Mouse (Mus musculus): ENCODE results near the gene Kremen2. TPM values are rescaled to one million over a fixed set of nuclear protein-coding genes. Genes with fewer than 3 reads are reported as not detected.
A peak's percentile ranks its signal among the peaks of the same experiment; 100 is the strongest.

Gene Kremen2
- polyA plus RNA-seq, 1 experiment from 2014 or later, result 0.16 TPM

- 67% methylated on average over 15 of the region's 15 CpGs for WGBS
- DNase-seq (ENCODE audit: low spot score) (no peak), ATAC-seq (replicated peaks; ENCODE audit: low FRiP score, low TSS enrichment, low read depth) (no peak)
- no peaks in the 10 kb centered on the region for H3K9me3 ChIP-seq (ENCODE audit: control insufficient read depth, low read length)
- H3K27ac ChIP-seq (ENCODE audit: low read depth), result no peak overlapping the region
- H3K36me3 ChIP-seq (ENCODE audit: control insufficient read depth, insufficient read depth, low read length), result 0 out of 2 replicates have a peak, but pooled peaks cover 33% of the 10 kb centered on the region
- H3K4me1 ChIP-seq (replicated peaks; ENCODE audit: control insufficient read depth, insufficient read depth, low read length), result peaks cover 17% of the 10 kb centered on the region; the same call in 1 of the 2 replicates
- H3K4me2 ChIP-seq (ENCODE audit: low read length), result no peak overlapping the region
- H3K9ac ChIP-seq (ENCODE audit: low read length), result no peak overlapping the region
- H3K4me3 ChIP-seq (ENCODE audit: low read depth, low read length), result no peak overlapping the region
- peaks cover 30% of the 10 kb centered on the region for H3K27me3 ChIP-seq (replicated peaks; ENCODE audit: control insufficient read depth, insufficient read depth, low read length)
Observed at GRCm38 (mm10) chr17:23737493-23738445, 7.9 kb downstream of the Kremen2 start.

- Histone ChIP-seq H3K4me1 (replicated peaks; ENCODE audit: control insufficient read depth, insufficient read depth, low read length) (peaks cover 12% of the 10 kb centered on the region; the same call in 1 of the 2 replicates), H3K36me3 (ENCODE audit: control insufficient read depth, insufficient read depth, low read length) (0 out of 2 replicates have a peak, but pooled peaks cover 33% of the 10 kb centered on the region), H3K27ac (ENCODE audit: low read depth) (no peak overlapping the region), H3K9ac (ENCODE audit: low read length) (no peak overlapping the region), H3K9me3 (ENCODE audit: control insufficient read depth, low read length) (no peaks in the 10 kb centered on the region), H3K4me2 (ENCODE audit: low read length) (no peak overlapping the region), H3K27me3 (replicated peaks; ENCODE audit: control insufficient read depth, insufficient read depth, low read length) (peaks cover 6% of the 10 kb centered on the region; the same call in 1 of the 2 replicates), H3K4me3 (ENCODE audit: low read depth, low read length) (no peak overlapping the region)
- DNase-seq (ENCODE audit: low spot score) (no peak), ATAC-seq (replicated peaks; ENCODE audit: low FRiP score, low TSS enrichment, low read depth) (no peak)
- 65% methylated on average over 1 of the region's 1 CpGs for WGBS
Observed at GRCm38 (mm10) chr17:23734341-23734740, 11.3 kb downstream of the Kremen2 start.

DNA sequence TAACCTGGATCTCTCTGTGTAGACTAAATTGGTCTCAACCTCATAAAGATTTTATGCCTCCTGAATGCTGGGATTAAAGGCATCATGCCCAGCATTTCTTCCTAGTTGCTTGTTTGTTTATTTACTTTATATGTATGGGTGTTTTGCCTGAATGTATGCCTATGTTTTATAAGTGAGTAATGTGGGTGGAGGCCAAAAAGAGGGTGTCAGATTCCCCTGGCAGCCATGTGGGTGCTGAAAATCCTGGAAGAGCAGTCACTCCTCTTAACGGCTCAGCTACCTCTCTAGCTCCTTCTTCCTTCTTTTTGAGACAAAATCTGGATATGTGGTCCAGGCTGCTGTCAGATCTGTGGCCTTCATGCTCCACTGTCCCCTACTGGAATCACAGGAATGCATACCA lies 15.2 kb downstream of the Kremen2 start:
- H3K36me3 ChIP-seq (ENCODE audit: control insufficient read depth, insufficient read depth, low read length), result 0 out of 2 replicates have a peak, but pooled peaks cover 17% of the 10 kb centered on the region
- no peaks in the 10 kb centered on the region for H3K27me3 ChIP-seq (replicated peaks; ENCODE audit: control insufficient read depth, insufficient read depth, low read length)

DNA sequence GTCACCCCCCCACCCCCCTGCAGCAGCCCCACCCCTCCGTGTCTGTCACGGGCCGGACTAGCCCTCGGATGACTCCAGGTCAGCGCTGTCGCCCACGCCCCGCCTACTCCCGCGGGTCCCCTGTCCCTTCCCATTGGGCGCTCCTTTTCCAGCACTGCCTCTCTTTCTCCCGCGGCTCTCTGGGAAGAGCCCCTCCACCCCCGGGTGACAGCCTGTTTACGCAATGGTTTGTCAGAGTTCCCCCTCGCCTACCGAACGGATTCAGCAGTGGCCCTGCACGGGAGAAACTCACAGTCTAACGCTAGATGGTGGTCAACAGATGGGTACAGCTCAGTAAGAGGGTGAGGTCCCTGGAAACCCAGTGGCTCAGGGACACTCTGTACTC lies 18.9 kb downstream of the Kremen2 start:
- H3K27ac ChIP-seq (ENCODE audit: low read depth), result peak overlapping the region; percentile 84
- H3K4me3 ChIP-seq (ENCODE audit: low read depth, low read length), result peak overlapping the region; percentile 73
- WGBS, result 2% methylated on average over 20 of the region's 20 CpGs
- ATAC-seq (replicated peaks; ENCODE audit: low FRiP score, low TSS enrichment, low read depth) (peak; percentile 93), DNase-seq (ENCODE audit: low spot score) (peak; percentile 84)
- no peaks in the 10 kb centered on the region; the same call in 1 of the 2 replicates for H3K4me1 ChIP-seq (replicated peaks; ENCODE audit: control insufficient read depth, insufficient read depth, low read length)
- H3K9ac ChIP-seq (ENCODE audit: low read length), result peak overlapping the region; percentile 77
- H3K27me3 ChIP-seq (replicated peaks; ENCODE audit: control insufficient read depth, insufficient read depth, low read length), result no peaks in the 10 kb centered on the region
- no peaks in the 10 kb centered on the region for H3K36me3 ChIP-seq (ENCODE audit: control insufficient read depth, insufficient read depth, low read length)
- H3K9me3 ChIP-seq (ENCODE audit: control insufficient read depth, low read length), result no peaks in the 10 kb centered on the region
- H3K4me2 ChIP-seq (ENCODE audit: low read length), result peak overlapping the region; percentile 57

More for the DNA sequence above, 15.2 kb downstream of the Kremen2 start:
- Histone ChIP-seq H3K27ac (ENCODE audit: low read depth) (no peak overlapping the region), H3K4me3 (ENCODE audit: low read depth, low read length) (no peak overlapping the region), H3K4me2 (ENCODE audit: low read length) (no peak overlapping the region), H3K9me3 (ENCODE audit: control insufficient read depth, low read length) (no peaks in the 10 kb centered on the region), H3K9ac (ENCODE audit: low read length) (no peak overlapping the region), H3K4me1 (replicated peaks; ENCODE audit: control insufficient read depth, insufficient read depth, low read length) (no peaks in the 10 kb centered on the region; the same call in 1 of the 2 replicates)
- 67% methylated on average over 1 of the region's 1 CpGs for WGBS
- DNase-seq (ENCODE audit: low spot score) (no peak), ATAC-seq (replicated peaks; ENCODE audit: low FRiP score, low TSS enrichment, low read depth) (no peak)

DNA sequence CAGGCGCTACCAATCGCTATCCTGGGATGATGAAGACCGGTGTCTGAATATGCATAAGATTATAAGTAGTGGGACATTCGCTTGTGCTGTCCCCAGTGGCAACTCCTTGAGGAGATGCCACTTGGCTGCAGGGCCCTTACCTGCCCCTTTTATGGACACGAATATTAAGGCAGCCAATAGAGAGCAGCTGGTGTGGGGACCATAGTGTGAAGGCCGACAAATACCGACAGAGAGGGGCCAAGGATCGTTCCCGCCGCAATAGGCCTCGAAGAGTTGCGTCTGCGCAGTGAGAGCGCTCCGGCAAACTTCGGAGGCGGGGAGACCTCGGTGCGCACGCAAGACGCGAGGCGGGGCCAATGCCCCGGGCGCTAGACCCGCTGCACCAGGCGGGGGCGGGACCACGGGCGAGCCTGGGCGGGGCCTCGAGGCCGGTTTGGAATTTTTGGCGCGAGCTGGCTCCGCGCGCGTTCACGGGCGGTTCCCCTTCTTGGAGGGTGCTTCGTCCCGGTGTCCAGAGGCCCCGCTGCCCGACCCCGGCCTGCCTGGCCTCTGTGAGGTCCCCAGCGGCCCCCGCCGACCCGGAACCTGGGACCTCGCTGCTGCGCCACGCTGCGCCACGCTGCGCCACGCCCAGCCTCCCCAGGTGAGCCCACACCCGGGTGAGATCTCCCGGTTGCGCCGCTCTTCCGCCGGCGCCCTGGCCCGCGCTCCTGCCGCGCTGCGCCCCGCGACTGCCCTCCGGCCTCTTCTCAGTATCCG lies 19.5 kb downstream of the Kremen2 start, which contains the start of gene Pkmyt1:
Gene Pkmyt1 (plus strand): TSS at position 338 of the 759 bp plus-strand sequence.
- ATAC-seq (replicated peaks; ENCODE audit: low FRiP score, low TSS enrichment, low read depth) (peak; percentile 94), DNase-seq (ENCODE audit: low spot score) (peak; percentile 97)
- peak within 1 kb of the TSS; percentile 57 for H3K4me2 ChIP-seq (ENCODE audit: low read length)
- H3K9me3 ChIP-seq (ENCODE audit: control insufficient read depth, low read length), result no peaks in the 10 kb centered on the region
- no peaks in the 10 kb centered on the region for H3K27me3 ChIP-seq (replicated peaks; ENCODE audit: control insufficient read depth, insufficient read depth, low read length)
- H3K4me3 ChIP-seq (ENCODE audit: low read depth, low read length), result peak within 1 kb of the TSS; percentile 73
- H3K36me3 ChIP-seq (ENCODE audit: control insufficient read depth, insufficient read depth, low read length), result no peaks in the 10 kb centered on the region
- no peaks in the 10 kb centered on the region; the same call in 1 of the 2 replicates for H3K4me1 ChIP-seq (replicated peaks; ENCODE audit: control insufficient read depth, insufficient read depth, low read length)
- WGBS, result 3% methylated on average over 58 of the region's 73 CpGs
- peak within 1 kb of the TSS; percentile 77 for H3K9ac ChIP-seq (ENCODE audit: low read length)
- H3K27ac ChIP-seq (ENCODE audit: low read depth), result peak within 1 kb of the TSS; percentile 84

DNA sequence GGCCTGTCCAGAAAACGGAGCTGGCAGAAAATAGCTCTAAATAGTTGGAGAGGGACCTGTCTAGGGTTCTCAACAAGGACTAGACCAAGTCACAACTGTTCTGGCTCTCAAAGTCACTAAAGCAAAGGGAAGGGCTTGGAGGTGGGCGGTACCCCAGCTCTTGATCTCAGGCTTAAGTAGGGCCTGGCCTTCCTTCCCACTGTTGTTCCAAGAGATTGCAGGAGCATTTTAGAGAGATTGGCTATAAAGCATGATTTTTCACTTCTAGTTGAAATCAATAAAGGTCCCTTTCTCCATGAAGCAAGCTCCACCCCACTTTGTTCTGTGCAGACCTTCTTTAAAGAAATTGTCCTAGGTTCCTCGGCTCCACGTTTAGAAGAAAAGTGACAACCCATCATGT lies 20.2 kb downstream of the Kremen2 start:
- ATAC-seq (replicated peaks; ENCODE audit: low FRiP score, low TSS enrichment, low read depth), result no peak
- WGBS, result 53% methylated on average over 4 of the region's 4 CpGs
- peak overlapping the region; percentile 70 for H3K27ac ChIP-seq (ENCODE audit: low read depth)

GRCm38 (mm10) chr17:23722376-23723125 lies 23.1 kb downstream of the Kremen2 start, which contains the start of gene 1520401A03Rik:
TSS of gene 1520401A03Rik (minus strand) at chr17:23722783.
- no peak within 1 kb of the TSS for H3K9ac ChIP-seq (ENCODE audit: low read length)
- 49% methylated on average over 7 of the region's 7 CpGs for WGBS
- no peak within 1 kb of the TSS for H3K4me3 ChIP-seq (ENCODE audit: low read depth, low read length)
- no peaks in the 10 kb centered on the region for H3K36me3 ChIP-seq (ENCODE audit: control insufficient read depth, insufficient read depth, low read length)
- no peak within 1 kb of the TSS for H3K27ac ChIP-seq (ENCODE audit: low read depth)
- no peaks in the 10 kb centered on the region for H3K9me3 ChIP-seq (ENCODE audit: control insufficient read depth, low read length)
- H3K4me2 ChIP-seq (ENCODE audit: low read length), result no peak within 1 kb of the TSS
- ATAC-seq (replicated peaks; ENCODE audit: low FRiP score, low TSS enrichment, low read depth) (no peak), DNase-seq (ENCODE audit: low spot score) (no peak)
- no peaks in the 10 kb centered on the region; the same call in 1 of the 2 replicates for H3K4me1 ChIP-seq (replicated peaks; ENCODE audit: control insufficient read depth, insufficient read depth, low read length)
- no peaks in the 10 kb centered on the region for H3K27me3 ChIP-seq (replicated peaks; ENCODE audit: control insufficient read depth, insufficient read depth, low read length)

More for the DNA sequence above, 20.2 kb downstream of the Kremen2 start:
- Histone ChIP-seq H3K4me1 (replicated peaks; ENCODE audit: control insufficient read depth, insufficient read depth, low read length) (no peaks in the 10 kb centered on the region; the same call in 1 of the 2 replicates), H3K9me3 (ENCODE audit: control insufficient read depth, low read length) (no peaks in the 10 kb centered on the region), H3K27me3 (replicated peaks; ENCODE audit: control insufficient read depth, insufficient read depth, low read length) (no peaks in the 10 kb centered on the region), H3K9ac (ENCODE audit: low read length) (peak overlapping the region; percentile 77), H3K36me3 (ENCODE audit: control insufficient read depth, insufficient read depth, low read length) (no peaks in the 10 kb centered on the region), H3K4me2 (ENCODE audit: low read length) (peak overlapping the region; percentile 57), H3K4me3 (ENCODE audit: low read depth, low read length) (peak overlapping the region; percentile 73)
- no peak for DNase-seq (ENCODE audit: low spot score)

DNA sequence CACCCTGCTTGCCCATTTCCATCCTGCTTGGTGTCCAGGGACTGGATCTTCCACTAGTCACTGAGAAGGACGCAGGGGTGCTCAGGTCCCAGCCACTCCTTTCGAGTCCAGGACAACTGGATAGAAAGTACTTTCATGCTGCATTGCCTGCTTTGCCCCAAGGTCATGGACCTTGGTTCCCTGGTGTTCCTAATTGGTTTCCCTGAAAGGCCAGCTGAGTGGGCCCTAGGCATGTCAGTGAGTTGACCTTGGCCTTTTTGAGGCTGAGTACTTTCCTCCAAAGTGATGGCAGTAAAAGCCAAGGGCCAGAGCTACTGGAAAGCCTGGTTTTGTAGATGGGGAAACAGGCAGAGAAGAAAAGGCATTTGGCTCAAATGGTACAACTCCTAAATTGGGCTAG lies 23.7 kb downstream of the Kremen2 start:
- H3K4me3 ChIP-seq (ENCODE audit: low read depth, low read length), result no peak overlapping the region
- H3K9me3 ChIP-seq (ENCODE audit: control insufficient read depth, low read length), result no peaks in the 10 kb centered on the region
- no peak overlapping the region for H3K4me2 ChIP-seq (ENCODE audit: low read length)
- no peaks in the 10 kb centered on the region; the same call in 1 of the 2 replicates for H3K4me1 ChIP-seq (replicated peaks; ENCODE audit: control insufficient read depth, insufficient read depth, low read length)
- WGBS, result 89% methylated on average over 2 of the region's 2 CpGs
- no peak overlapping the region for H3K9ac ChIP-seq (ENCODE audit: low read length)
- H3K36me3 ChIP-seq (ENCODE audit: control insufficient read depth, insufficient read depth, low read length), result no peaks in the 10 kb centered on the region
- DNase-seq (ENCODE audit: low spot score) (no peak), ATAC-seq (replicated peaks; ENCODE audit: low FRiP score, low TSS enrichment, low read depth) (no peak)
- no peaks in the 10 kb centered on the region for H3K27me3 ChIP-seq (replicated peaks; ENCODE audit: control insufficient read depth, insufficient read depth, low read length)
- H3K27ac ChIP-seq (ENCODE audit: low read depth), result no peak overlapping the region

Data from intestine, embryonic 14.5 days (tissue).